Comparison of ENCODE assay signal across 20 mouse cellular contexts in genomic region chr5:111033489-111033888, GRCm38 (mm10).
"Had no signal": no experiment of that assay in that cellular context is flagged by ENCODE, and none has a peak within 500 bp of the region (broad histone marks: within the 10 kb centered on the region; RNA-seq: fewer than 3 reads in every experiment).

No protein-coding gene starts in this region.

- H3K36me3 ChIP-seq: liver, embryonic 12.5 days; liver, embryonic 15.5 days; lung, embryonic 15.5 days; midbrain, embryonic 13.5 days; neural tube, embryonic 13.5 days had no signal

- ATAC-seq: intestine, postnatal 0 days; liver, embryonic 12.5 days; midbrain, embryonic 13.5 days; midbrain, embryonic 16.5 days had no signal

- H3K27me3 ChIP-seq: limb, embryonic 13.5 days; liver, embryonic 12.5 days; liver, embryonic 15.5 days; lung, embryonic 15.5 days; midbrain, embryonic 13.5 days; neural tube, embryonic 13.5 days had no signal

- H3K9ac ChIP-seq: limb, embryonic 13.5 days; liver, embryonic 12.5 days; liver, embryonic 15.5 days; lung, embryonic 15.5 days; midbrain, embryonic 13.5 days; neural tube, embryonic 13.5 days had no signal

- DNase-seq: kidney, adult 2 months; kidney, postnatal 14 days; kidney, postnatal 4 days; liver; retina, postnatal 1 day; right cerebral cortex, postnatal 25 days; spleen, adult 18-20 months; thymus, postnatal 25 days had no signal

- H3K4me1 ChIP-seq: liver, embryonic 12.5 days; liver, embryonic 15.5 days had no signal

- H3K4me2 ChIP-seq: limb, embryonic 13.5 days; liver, embryonic 12.5 days; liver, embryonic 15.5 days; lung, embryonic 15.5 days; midbrain, embryonic 13.5 days; neural tube, embryonic 13.5 days had no signal

- H3K4me3 ChIP-seq: limb, embryonic 10.5 days; limb, embryonic 13.5 days; liver, embryonic 12.5 days; liver, embryonic 15.5 days; lung, embryonic 15.5 days; megakaryocyte, embryonic 14.5 days; midbrain, embryonic 10.5 days; midbrain, embryonic 13.5 days; myocyte; neural tube, embryonic 13.5 days had no signal

- H3K27ac ChIP-seq: limb, embryonic 10.5 days; liver, embryonic 12.5 days; liver, embryonic 15.5 days; lung, embryonic 15.5 days; midbrain, embryonic 10.5 days; midbrain, embryonic 13.5 days; neural tube, embryonic 13.5 days had no signal

- H3K9me3 ChIP-seq: limb, embryonic 10.5 days; limb, embryonic 13.5 days; liver, embryonic 12.5 days; liver, embryonic 15.5 days; lung, embryonic 15.5 days; midbrain, embryonic 13.5 days; neural tube, embryonic 13.5 days had no signal
